Mouse (Mus musculus): ENCODE data around the gene Cript. TPM values are rescaled to one million over a fixed set of nuclear protein-coding genes. Genes with fewer than 3 reads are reported as not detected.
A peak's percentile ranks its signal among the peaks of the same experiment; 100 is the strongest.

Gene Cript
- total RNA-seq, 1 experiment: 35.4 TPM

DNA sequence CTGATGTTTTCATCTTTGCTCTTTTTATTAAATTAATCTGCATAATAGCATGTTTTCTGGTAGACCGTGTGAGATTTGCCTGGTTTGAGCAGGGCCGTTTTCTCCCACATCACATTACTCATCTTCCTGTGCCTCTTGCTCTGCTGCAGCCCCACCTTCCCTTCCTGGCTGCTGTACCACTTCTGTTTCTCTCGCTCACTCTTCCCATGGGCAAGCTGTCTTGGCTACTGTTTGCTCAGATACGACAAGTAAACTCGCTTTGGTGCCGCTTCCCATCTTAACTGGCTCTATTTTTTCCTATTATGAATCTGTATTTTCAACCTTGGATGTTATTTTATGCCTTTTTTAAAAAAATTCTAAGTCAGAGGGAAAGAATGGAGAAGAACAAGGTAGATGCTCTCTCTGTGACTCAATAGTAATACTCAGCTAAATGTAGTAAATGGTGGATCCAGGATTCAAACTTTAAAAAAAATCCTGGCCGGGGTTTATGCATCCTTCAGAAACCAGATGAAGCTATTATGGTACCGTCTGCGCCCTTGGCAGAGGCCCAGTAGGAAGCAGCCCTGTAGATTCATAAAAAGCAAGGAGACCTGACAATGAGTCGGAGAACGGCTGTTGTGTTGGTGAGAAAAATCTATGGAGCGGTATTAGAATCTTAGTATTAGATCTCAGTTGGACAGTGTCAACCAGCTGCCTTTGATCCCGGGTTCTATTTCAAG is 13.9 kb upstream of the Cript start:
- TF ChIP-seq ZC3H11A (IDR thresholded peaks at IDR 0.05; ENCODE audit: borderline replicate concordance, low read depth, low read length) (no peak), HCFC1 (IDR thresholded peaks at IDR 0.05; ENCODE audit: borderline replicate concordance, insufficient read depth, low read length) (no peak), CHD2 (IDR thresholded peaks at IDR 0.05; ENCODE audit: low read depth, low read length) (no peak), MAFK (IDR thresholded peaks at IDR 0.05; ENCODE audit: insufficient read depth, low read depth, low read length) (no peak), ZNF384 (IDR thresholded peaks at IDR 0.05; ENCODE audit: low read depth, low read length) (no peak)
- in situ Hi-C loops (cut with MboI; ENCODE audit: low sequenced_read_pairs in 2 of 2, unreplicated experiment in 2 of 2): no loop called here
- no peak overlapping the region for H3K9ac ChIP-seq (ENCODE audit: insufficient read depth, low read depth, low read length, poor library complexity, severe bottlenecking)
- no peaks in the 10 kb centered on the region for H3K4me1 ChIP-seq (ENCODE audit: control insufficient read depth in 2 of 2, insufficient read depth in 2 of 2, low read length in 2 of 2, poor library complexity in 1 of 2)
- DNase-seq (ENCODE audit: low read depth, low spot score): no peak
- no peak overlapping the region for H3K27ac ChIP-seq (ENCODE audit: insufficient read depth, low read depth, low read length, poor library complexity, severe bottlenecking)
- H3K4me3 ChIP-seq (ENCODE audit: insufficient read depth in 1 of 2, low read depth in 1 of 2, low read length in 2 of 2, poor library complexity in 1 of 2, severe bottlenecking in 1 of 2): no peak overlapping the region
- H3K9me3 ChIP-seq (ENCODE audit: control insufficient read depth, insufficient read depth, low read depth, low read length): no peaks in the 10 kb centered on the region
- peaks cover 10% of the 10 kb centered on the region for H3K36me3 ChIP-seq (ENCODE audit: control insufficient read depth, insufficient read depth, low read length, poor library complexity, severe bottlenecking)

DNA sequence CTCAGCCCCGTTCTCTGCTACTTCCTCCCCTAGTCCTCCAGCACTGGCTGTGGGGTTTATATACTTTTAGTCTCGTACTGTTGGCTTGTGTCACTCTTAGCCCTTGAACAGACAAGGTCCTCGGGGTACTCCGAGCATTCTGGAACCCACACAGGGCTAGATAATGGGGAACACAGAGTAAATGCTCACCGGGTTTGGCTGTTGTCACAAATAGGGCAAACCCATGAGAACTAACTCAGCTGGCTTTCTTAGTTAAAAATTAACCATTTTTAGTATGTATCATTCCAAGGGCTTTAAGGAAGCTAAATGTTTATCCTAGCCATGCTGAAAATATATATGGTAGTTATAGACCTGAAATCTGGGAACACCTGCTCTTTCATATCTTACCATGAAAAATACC is 5.7 kb upstream of the Cript start:
- H3K4me1 ChIP-seq (ENCODE audit: control insufficient read depth in 2 of 2, insufficient read depth in 2 of 2, low read length in 2 of 2, poor library complexity in 1 of 2): no peaks in the 10 kb centered on the region
- peaks cover 8% of the 10 kb centered on the region for H3K36me3 ChIP-seq (ENCODE audit: control insufficient read depth, insufficient read depth, low read length, poor library complexity, severe bottlenecking)

GRCm38 (mm10) chr17:87024491-87025242 is 683 bp upstream of the Cript start:
- Histone ChIP-seq H3K36me3 (ENCODE audit: control insufficient read depth, insufficient read depth, low read length, poor library complexity, severe bottlenecking) (peaks cover under 1% of the 10 kb centered on the region), H3K27ac (ENCODE audit: insufficient read depth, low read depth, low read length, poor library complexity, severe bottlenecking) (peak overlapping the region; percentile 16), H3K4me1 (ENCODE audit: control insufficient read depth in 2 of 2, insufficient read depth in 2 of 2, low read length in 2 of 2, poor library complexity in 1 of 2) (no peaks in the 10 kb centered on the region), H3K9me3 (ENCODE audit: control insufficient read depth, insufficient read depth, low read depth, low read length) (no peaks in the 10 kb centered on the region), H3K9ac (ENCODE audit: insufficient read depth, low read depth, low read length, poor library complexity, severe bottlenecking) (peak overlapping the region; percentile 88), H3K4me3 (ENCODE audit: insufficient read depth in 1 of 2, low read depth in 1 of 2, low read length in 2 of 2, poor library complexity in 1 of 2, severe bottlenecking in 1 of 2) (peak overlapping the region; percentile 90 to 98)
- TF ChIP-seq CHD2 (IDR thresholded peaks at IDR 0.05; ENCODE audit: low read depth, low read length) (no peak), ZNF384 (IDR thresholded peaks at IDR 0.05; ENCODE audit: low read depth, low read length) (no peak), ZC3H11A (IDR thresholded peaks at IDR 0.05; ENCODE audit: borderline replicate concordance, low read depth, low read length) (no peak), MAFK (IDR thresholded peaks at IDR 0.05; ENCODE audit: insufficient read depth, low read depth, low read length) (no peak), HCFC1 (IDR thresholded peaks at IDR 0.05; ENCODE audit: borderline replicate concordance, insufficient read depth, low read length) (no peak; the same call in 1 of the 2 replicates)
- in situ Hi-C loops (cut with MboI; ENCODE audit: low sequenced_read_pairs in 2 of 2, unreplicated experiment in 2 of 2): loop anchor here in 1 of 2 experiments (25.0 kb wide), 1 partner anchor 213 kb away; no protein-coding TSS in a partner anchor
- peak; percentile 17 for DNase-seq (ENCODE audit: low read depth, low spot score)

More for the DNA sequence above, 5.7 kb upstream of the Cript start:
- no peak overlapping the region for H3K4me3 ChIP-seq (ENCODE audit: insufficient read depth in 1 of 2, low read depth in 1 of 2, low read length in 2 of 2, poor library complexity in 1 of 2, severe bottlenecking in 1 of 2)
- DNase-seq (ENCODE audit: low read depth, low spot score): no peak
- H3K9ac ChIP-seq (ENCODE audit: insufficient read depth, low read depth, low read length, poor library complexity, severe bottlenecking): no peak overlapping the region
- no peak overlapping the region for H3K27ac ChIP-seq (ENCODE audit: insufficient read depth, low read depth, low read length, poor library complexity, severe bottlenecking)
- no peaks in the 10 kb centered on the region for H3K9me3 ChIP-seq (ENCODE audit: control insufficient read depth, insufficient read depth, low read depth, low read length)
- no peak for TF ChIP-seq ZC3H11A (IDR thresholded peaks at IDR 0.05; ENCODE audit: borderline replicate concordance, low read depth, low read length)
- TF ChIP-seq MAFK (IDR thresholded peaks at IDR 0.05; ENCODE audit: insufficient read depth, low read depth, low read length): no peak
- no peak for TF ChIP-seq CHD2 (IDR thresholded peaks at IDR 0.05; ENCODE audit: low read depth, low read length)
- in situ Hi-C loops (cut with MboI; ENCODE audit: low sequenced_read_pairs in 2 of 2, unreplicated experiment in 2 of 2): no loop called here

- Histone ChIP-seq H3K9me3 (ENCODE audit: control insufficient read depth, insufficient read depth, low read depth, low read length) (no peaks in the 10 kb centered on the region), H3K9ac (ENCODE audit: insufficient read depth, low read depth, low read length, poor library complexity, severe bottlenecking) (no peak overlapping the region), H3K4me1 (ENCODE audit: control insufficient read depth in 2 of 2, insufficient read depth in 2 of 2, low read length in 2 of 2, poor library complexity in 1 of 2) (no peaks in the 10 kb centered on the region), H3K27ac (ENCODE audit: insufficient read depth, low read depth, low read length, poor library complexity, severe bottlenecking) (no peak overlapping the region), H3K36me3 (ENCODE audit: control insufficient read depth, insufficient read depth, low read length, poor library complexity, severe bottlenecking) (no peaks in the 10 kb centered on the region; the same call in 1 of the 2 replicates), H3K4me3 (ENCODE audit: insufficient read depth in 1 of 2, low read depth in 1 of 2, low read length in 2 of 2, poor library complexity in 1 of 2, severe bottlenecking in 1 of 2) (no peak overlapping the region)
- in situ Hi-C loops (cut with MboI; ENCODE audit: low sequenced_read_pairs in 2 of 2, unreplicated experiment in 2 of 2): loop anchor here (10.0 to 25.0 kb wide), 2 partner anchors 201 to 218 kb away; no protein-coding TSS in a partner anchor
- no peak for TF ChIP-seq HCFC1 (IDR thresholded peaks at IDR 0.05; ENCODE audit: borderline replicate concordance, insufficient read depth, low read length)
- peak; percentile 36; the same call in 1 of the 2 replicates for TF ChIP-seq MAFK (IDR thresholded peaks at IDR 0.05; ENCODE audit: insufficient read depth, low read depth, low read length)
- 0 out of 2 replicates have a peak, but pooled peaks have one; percentile 30 for TF ChIP-seq ZC3H11A (IDR thresholded peaks at IDR 0.05; ENCODE audit: borderline replicate concordance, low read depth, low read length)
- no peak for TF ChIP-seq ZNF384 (IDR thresholded peaks at IDR 0.05; ENCODE audit: low read depth, low read length)
- peak; percentile 38 for DNase-seq (ENCODE audit: low read depth, low spot score)
Measured at GRCm38 (mm10) chr17:87036141-87037073, 11.1 kb downstream of the Cript start.

Data from ES-E14 (cell line).